Mouse (Mus musculus): ENCODE results near the gene Adamts15. TPM values are rescaled to one million over a fixed set of nuclear protein-coding genes. Genes with fewer than 3 reads are reported as not detected.

Adamts15 gene
- 1 to 10 TPM; 2.3 to 2.4 TPM for total RNA-seq (2021)
- long read RNA-seq, experiment 1, partial matches to known transcripts: 0 of 1 reads
- long read RNA-seq, experiment 1, other reads (novel, unspliced or antisense): 1 of 1 reads
- long read RNA-seq, experiment 2, partial matches to known transcripts: 0 of 1 reads
- long read RNA-seq, experiment 2, other reads (novel, unspliced or antisense): 1 of 1 reads

DNA sequence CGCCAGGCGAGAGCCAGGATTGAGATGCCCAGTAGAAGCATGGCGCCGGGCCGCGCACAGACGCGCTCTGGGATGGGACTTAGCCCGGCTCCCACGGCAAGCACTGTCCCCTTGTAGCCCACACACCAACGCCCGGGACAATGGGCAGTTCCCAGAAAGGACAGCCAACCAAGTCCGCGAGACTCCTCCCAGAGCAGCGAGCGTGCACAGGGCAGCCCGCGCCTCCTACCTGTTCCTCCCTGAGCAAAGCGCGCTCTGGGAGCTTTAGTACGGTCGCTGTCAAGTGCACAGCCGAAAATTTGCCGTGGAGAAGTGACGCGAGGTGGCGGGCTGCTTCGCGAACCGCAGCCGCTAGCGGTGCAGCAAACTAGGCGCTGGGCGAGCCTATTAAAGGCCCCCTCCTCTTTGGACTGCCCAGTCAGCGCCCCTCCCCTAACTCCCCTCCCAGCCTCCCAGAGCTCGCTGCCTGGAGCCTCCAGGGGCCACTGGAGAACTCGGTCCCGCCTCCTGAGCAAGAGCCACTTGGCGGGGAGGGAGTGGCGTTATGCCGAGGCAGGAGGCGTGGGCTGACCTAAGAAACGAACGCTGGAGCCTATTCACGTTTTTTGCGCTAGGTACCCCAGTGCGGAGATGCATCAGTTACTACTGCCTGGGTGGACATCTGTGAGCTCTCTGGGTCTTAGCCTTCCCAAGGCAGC lies at the start of gene Adamts15:
Gene Adamts15, minus strand, starts transcription at position 256 of the 698 bp plus-strand sequence.
- DNase-seq: peak; percentile 77

DNA sequence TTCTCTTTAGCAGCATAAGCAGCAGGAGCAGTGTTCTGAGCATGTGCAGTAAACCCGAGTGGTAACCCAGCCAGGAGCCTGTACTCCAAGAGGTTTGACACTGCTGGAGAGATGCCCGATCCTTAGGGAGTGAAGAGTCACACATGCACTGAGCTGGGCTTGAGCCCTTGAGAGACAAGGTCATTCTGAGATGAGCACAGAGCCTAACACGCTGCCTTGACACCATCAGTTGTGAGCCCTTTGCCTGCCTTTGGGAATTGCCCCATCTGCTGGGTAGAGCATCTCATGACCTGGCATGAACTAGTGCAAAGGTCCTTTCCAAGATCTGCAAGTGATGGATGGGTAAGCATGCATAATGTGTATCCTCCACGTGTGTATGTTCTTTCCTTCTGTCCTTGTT lies 49.7 kb upstream of the Adamts15 start:
- no peak for DNase-seq

DNA sequence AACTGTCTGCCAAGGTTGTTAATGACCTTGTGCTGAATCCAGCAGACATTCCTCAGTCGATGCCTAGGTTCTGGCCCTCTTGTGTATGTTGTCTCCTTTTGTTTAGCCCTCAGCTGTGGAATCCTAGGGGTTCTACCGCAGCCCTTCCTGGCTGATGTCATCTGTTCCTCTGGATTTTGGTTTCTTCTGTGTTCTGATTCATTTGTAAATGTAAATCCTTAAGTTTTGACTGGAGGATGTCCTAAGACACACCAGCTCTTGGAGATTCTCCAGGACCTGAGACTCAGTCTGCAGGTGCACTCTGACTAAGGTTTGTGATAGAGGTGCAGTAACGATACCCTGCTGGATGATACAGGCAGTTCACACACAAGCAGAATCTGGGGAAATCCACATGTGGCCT lies 47.7 kb upstream of the Adamts15 start:
- no peak for DNase-seq

DNA sequence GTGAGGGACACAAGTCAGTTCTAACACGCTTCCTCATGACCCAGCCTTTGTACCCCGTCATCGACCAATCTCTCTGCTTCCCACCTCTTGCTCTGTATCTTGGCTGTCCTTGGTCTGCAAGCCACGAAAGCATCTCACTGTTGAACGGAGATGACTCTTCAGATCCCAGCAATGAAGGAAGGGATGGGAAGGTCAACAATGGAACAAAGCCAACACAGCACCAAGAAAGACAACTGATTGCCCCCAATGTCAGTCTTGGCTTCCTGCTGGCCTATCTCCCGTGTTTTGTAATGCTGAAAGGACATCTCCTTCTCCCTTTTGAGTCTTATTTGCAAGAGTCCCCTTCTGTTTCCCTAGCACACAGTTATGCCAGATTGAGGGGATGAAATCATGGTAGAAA lies 45.9 kb upstream of the Adamts15 start:
- DNase-seq: no peak

DNA sequence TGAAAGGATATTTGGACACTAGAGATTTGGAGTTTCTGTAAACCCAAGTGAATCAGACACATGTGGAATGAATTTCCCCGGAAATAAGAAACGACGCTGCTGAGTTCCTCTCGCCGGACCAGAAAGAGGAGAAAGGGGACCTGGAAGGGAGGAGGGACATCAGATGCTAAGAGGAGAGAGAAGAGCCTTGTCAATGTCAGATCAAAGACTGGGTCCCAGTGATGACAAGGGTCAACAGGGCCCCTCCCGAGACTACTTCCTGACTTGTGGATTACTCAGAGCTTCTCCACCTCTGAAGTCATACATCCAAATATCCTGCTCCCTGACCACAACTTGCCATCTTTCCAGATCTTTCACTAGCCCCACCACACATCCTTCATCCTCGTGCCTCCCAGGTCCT lies 44.6 kb upstream of the Adamts15 start:
- no peak for DNase-seq

DNA sequence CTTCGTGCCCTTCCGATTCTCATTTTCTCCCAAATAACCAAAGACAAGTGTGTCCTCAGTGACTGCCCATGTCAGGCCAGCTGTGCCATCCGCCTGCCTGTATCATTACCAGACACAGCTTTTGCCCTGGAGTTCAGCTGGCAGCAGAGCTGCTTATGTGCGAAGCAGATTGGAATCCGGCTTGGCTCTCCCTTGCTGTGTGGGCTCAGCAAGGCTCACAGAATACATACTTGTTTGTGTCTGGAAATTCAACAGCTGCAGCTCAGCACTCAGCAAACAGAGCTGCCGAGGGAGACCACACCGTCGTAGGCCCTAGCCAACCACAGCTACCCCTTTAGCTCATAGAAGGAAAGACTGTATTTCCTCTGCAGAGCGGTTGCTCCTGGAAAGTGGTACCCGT lies 42.4 kb upstream of the Adamts15 start:
- peak; percentile 54 for DNase-seq

DNA sequence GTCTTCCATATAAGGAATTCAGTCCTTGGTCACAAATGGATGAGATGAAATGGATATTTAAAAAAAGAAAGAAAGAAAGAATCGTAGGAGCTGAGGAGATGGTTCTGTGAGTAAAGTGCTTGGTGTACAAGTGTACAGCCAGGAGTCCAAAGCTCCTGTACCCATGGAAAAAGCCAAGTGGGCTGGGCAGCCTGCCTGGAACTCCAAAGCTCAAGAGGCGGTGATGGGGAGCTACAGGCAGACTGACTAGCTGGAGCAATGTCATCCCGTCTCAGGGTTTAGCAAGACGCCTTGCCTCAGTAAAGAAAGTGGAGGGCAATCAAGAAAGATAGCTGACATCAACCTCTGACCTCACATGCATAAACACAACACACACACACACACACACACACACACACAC lies 41.5 kb upstream of the Adamts15 start:
- DNase-seq: no peak

DNA sequence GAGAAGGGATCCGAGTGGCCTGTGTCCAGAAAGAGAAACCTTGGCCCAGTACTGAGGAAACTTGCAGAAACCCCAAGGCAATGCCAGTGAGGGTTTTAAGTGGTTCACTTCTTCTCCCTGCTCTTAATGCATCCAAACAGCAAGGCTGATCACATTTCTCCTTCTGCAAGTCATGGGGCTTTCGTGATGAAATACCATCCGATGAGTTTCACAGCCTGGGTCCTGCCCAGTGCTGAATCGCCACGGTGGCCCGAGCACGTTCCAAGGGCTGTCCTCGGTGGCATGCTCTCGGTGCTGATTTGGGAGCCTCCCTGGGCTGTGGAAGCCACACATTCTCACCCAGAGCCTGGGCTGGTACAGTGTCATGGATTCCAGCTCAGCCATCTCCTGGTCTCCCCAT lies 33.0 kb upstream of the Adamts15 start:
- peak; percentile 53 for DNase-seq

DNA sequence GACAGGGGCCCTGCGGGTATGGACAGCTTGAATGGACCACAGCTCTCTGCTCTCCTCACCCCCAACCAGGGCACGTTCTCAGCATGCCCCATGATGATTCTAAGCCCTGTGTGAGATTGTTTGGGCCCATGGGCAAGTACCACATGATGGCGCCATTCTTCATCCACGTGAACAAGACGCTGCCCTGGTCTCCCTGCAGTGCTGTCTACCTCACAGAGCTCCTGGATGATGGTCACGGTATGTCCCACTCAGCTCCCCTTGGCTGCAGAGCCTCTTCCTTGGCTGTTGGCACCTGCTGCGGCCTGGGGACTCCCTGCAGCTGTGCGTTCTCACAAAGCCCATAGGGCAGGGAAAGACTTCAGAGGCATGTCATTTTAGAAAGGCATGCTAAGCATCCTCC lies 31.0 kb upstream of the Adamts15 start:
- DNase-seq: no peak

DNA sequence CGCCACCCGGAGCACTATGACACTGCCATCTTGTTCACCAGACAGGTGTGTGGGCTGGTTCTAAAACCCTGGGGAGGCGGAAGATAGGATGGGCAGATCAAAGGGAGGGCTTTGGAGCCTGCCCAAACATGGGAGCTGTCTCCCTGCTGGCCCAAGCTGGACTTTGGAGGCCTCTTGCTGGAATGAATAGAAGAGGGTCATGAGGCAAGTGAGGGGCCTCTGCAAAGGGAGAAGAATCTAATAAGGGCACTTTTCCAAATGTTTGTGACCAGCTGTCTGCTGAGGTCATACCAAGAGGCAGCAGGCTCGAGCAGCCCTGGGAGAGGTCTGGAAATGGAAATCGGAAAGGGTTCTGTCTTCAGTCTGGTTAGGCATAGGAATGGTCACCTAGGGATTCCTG lies 29.2 kb upstream of the Adamts15 start:
- DNase-seq: no peak

DNA sequence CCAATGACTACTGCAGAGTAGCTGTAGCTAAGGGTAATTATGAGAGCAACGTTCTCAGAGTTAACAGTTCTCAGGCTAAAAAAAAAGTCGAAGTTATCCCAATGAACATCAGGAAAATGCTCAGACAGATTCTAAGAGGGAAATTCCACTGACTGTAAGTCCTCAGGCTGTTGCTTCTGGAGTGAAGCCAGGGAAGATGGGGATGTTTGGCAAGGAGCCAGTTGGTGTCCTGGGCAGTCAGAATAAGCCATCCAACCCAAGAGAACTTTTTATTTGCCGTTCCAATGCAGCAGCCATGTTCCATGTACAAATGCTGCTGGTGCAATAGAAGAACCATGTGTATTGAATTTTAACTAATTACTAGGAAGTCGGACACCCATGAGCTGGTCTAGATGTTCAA lies 28.3 kb upstream of the Adamts15 start:
- DNase-seq: no peak

DNA sequence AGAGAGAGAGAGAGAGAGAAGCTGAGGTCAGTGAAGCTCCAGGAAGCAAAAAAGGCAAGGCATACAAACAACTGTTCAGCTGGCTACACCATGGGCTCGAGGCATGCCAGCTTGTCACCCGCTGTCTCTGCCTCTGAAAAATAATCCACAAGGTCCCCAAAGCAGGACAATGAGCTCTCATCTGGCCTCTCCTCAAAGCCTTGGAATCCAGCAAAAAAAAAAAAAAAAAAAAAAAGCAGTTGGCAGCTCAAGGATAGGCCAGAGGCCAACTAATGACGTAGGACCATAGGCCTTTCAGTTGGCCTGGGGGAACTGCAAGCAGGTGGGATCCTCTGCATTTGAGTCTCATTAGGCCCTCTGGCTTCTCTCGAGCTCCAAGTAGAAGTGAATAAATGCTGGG lies 27.7 kb upstream of the Adamts15 start:
- DNase-seq: no peak

DNA sequence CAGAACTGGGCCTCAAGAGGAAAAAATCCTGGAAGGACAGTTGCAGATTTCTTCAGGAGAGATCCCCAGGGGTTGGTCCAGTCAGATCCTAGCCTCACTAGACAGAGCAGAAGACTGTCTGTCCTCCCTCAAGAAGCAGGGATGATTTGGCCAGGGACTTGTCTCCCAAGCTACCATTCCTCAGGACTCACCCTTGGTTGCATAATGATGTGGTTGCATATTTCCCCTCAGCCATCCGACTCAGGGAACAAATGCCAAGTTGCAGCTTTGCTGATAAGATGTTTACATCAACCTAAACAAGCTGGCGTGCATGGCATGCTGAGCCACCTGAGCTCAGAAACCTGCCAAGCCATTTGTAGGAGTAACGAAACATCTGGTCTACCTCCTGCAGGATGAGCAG lies 27.2 kb upstream of the Adamts15 start:
- DNase-seq: no peak

DNA sequence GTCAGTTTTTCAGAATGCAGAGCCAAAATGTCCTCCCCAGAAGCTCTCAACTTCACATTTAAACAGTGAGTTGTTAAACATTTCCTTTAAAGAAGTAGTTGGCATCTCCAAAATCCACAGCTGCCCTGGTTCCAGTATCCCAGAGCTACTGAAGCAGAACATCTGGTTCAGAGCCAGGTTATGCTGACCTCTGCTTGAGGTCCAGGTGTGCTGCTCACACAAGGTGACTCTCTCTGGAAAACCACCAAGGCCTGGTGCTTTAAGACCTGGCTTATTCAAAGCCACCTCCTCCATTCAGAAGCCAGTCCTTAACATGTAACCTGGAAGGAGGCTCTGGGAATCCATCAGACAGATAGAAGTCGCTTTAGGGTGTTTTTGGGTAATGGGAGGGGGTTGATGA lies 23.0 kb upstream of the Adamts15 start:
- no peak for DNase-seq

DNA sequence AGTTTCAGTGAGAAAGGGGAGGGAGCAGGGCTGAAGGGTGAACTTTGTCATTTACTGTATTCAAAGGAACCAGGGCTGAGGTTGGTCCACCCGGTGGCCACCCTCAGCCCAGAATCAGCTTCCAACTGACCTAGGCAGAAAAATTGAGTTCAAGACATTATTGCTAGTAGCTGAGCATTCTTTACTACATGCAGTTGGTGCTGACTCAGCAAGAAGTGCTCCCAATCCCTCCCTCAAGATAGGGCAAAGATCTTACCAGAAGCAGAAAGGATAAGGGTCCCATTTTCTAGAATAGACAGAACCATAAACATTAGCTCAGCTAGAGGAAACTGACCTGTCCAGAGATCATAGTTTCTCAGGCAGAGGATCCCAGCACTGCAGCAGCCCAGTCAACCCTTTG lies 22.0 kb upstream of the Adamts15 start:
- no peak for DNase-seq

DNA sequence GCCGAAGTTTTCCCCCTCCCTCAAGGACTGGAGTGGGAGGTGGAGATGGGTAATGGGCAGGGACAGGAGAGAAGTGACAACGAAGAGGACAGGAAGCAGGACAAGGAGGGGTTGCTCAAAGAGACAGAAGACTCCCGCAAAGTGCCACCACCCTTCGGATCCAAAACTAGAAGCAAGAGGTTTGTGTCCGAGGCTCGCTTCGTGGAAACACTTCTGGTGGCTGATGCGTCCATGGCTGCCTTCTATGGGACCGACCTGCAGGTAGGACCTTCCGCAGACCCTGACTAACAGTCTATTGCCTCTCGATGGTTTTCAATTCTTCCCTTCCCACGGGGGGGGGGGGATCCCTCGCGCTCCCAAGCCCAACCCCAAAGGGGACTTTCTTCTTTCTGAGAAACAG lies 21.1 kb upstream of the Adamts15 start:
- DNase-seq: no peak

DNA sequence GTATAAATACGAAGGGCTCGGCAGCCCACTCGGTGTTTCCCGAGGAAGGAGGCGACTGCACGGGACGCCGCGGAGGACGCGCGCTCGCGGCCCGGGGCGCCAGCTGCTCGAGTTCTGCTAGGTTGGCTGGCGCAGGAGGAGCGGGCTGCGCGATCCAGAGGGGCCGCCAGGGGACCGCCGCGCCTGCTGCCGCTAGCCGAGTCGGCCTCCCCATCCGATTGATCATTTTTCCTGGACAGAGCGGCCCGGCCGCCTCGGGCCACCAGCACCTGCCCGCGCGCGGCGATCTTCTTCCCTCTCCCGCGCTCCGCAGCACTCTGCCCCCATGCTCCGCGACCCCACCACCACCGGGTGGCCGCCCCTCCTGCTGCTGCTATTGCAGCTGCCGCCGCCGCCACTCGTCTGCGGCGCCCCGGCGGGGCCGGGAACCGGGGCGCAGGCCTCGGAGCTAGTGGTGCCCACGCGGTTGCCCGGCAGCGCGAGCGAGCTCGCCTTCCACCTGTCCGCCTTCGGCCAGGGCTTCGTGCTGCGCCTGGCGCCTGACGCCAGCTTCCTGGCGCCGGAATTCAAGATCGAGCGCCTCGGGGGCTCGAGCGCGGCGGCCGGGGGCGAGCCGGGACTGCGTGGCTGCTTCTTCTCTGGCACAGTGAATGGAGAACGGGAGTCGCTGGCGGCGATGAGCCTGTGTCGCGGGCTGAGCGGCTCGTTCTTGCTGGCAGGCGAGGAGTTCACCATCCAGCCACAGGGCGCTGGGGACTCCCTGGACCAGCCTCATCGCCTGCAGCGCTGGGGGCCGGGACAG lies 20.5 kb upstream of the Adamts15 start, which contains the start of gene Adamts8:
Gene Adamts8, plus strand, starts transcription at position 51 of the 802 bp plus-strand sequence.
- DNase-seq: peak; percentile 39

DNA sequence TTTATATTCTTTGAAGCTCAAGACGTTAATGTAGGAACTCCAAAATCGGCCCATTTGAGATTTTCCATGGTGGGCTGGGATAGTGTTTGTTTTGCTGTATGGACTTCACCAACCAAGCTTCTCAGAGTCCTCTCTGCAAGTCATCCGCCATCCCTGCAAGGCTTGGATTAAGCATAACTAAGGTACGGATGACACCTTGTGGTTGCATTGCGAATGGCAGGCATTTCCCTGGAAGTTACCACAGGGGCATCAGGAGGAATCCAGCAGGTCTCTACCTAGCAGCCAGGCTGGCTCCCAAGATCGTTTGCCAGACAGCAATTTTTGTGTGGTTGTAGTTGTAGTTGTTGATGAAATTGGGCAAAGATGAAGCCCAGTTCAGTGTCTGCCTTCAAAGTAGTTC lies 18.1 kb upstream of the Adamts15 start:
- peak; percentile 57 for DNase-seq

DNA sequence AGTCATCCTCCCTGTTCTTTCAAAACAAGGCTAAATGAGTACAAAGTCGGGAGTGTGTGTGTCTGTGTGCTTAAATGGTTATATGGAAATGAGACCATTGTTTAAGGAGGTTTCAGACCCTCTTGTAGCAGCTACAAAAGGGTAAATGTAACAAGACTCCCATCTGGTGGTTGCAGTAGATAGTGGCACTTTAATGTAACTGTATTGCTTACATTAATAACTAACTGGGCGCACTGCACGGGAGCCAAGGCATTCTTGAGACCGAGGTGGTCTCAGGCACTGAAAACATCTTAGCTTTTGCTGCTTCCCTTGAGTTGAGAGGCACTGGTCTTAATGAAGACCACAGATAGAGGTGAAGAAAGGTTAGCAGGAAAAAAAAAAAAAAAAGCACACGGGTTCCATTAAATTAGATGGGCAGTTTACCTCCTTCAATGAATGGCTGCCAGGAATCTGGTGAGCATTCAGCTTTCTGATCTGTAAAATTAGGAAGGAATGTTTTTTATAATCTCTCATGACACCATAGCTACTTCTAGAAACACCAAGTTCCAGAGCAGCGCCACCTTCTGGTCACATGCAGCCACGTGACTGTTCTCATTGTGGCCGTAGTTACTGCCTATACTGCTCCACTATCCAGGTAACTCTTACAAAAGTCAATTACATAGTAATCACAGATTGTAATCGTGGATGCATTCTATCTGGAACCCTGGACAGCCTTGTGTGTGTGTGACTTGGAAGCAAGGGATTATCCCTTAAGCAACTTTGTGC lies 14.6 kb upstream of the Adamts15 start:
- DNase-seq: no peak

DNA sequence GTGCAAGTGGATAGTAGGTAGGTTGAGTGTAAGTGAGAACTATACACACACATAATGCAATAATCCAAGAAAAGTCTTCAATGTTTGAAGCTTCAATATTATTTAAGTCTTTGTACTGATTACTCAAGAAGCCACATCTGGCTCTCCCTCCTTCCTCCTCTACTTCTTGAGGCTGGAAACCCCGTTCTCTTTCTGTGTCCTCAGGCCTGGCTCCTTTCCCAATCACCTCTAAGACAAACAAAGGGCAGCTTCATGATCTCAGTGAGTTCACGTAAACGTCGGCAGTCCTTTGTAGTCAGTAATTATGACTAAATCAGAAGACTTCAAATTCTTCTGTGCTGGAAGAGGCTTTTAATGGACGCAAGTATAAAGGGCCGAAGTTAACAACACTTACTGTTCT lies 12.6 kb upstream of the Adamts15 start:
- DNase-seq: no peak

DNA sequence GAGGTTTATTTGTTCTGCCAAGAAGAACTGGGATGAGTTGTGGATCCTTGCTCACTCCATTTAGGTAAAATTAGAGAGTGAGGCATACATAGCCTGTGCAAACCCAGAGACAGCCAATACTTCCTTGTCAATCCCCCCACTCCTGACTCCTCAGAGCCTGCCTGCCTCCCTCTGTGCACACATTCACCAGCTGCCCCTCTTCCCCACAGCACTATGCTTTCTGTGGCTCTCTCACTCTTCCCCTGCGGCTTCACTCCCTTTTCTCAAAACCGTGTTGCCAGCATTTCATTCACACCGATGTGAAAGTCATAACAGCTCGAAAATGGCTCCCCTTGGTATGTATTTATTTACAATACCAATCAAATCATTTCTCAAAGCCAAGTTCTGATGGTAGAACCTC lies 10.1 kb upstream of the Adamts15 start:
- no peak for DNase-seq

DNA sequence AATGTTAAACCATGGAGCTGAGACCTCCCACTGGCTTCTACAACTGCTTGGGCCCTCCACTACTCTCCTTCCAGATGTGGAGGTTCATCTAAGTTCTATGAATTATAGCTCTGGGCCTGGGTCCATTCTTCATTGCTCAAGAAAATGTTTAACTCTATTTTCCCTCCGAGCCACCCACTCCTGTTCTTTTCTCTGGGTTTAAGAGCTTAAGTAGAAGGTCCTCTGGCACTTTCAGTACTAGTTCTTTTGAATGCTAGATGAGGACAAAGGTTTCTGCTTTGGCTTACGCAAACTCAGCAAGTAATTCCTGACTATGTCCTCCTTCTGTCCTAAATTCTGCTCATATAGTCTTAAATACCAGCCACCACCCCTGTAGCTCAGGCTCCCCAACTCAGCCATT lies 6.5 kb upstream of the Adamts15 start:
- DNase-seq: no peak

All from gastrocnemius, postnatal 25 days (tissue).